7 mouse cellular contexts compared by ENCODE assay signal in the genomic region with DNA sequence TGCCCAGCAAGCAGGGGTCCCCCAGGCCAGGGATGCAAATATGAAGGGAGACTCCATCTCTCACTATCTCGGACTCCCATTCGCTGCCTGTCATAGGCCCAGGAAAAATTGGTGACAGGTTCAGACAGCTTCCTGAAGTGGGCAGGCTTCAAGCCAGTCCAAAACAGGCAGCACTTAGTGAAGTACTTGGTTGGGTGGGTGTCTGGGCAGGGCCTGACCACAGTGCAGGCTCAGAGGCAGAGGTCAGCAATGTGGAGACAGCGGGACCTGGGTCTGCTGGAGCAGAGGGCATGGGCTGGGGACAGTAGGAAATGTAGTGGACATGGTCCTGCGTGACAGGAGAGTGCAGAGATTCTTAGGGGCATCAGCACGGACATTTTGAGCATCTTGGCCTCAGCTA. TPM values are rescaled to one million over a fixed set of nuclear protein-coding genes. Genes with fewer than 3 reads are reported as not detected.
A peak's percentile ranks its signal among the peaks of the same experiment; 100 is the strongest.
DNase-seq lines count a peak whose midpoint lies in the region; ATAC-seq and TF ChIP-seq lines count a peak whose summit lies in the region.

No protein-coding gene starts in this region.

- 44% methylated on average over 5 of the region's 5 CpGs for WGBS in bone marrow, adult 2 months
- 84% methylated on average over 5 of the region's 5 CpGs for WGBS in hindbrain, embryonic 13.5 days

- H3K27ac ChIP-seq in bone marrow, adult 2 months (ENCODE audit: control insufficient read depth, insufficient read depth, low read depth, low read length, poor library complexity) = peak overlapping the region; percentile 44
- peak overlapping the region; percentile 45 for H3K27ac ChIP-seq in hindbrain, embryonic 13.5 days

- H3K9ac ChIP-seq in hindbrain, embryonic 13.5 days = peak overlapping the region; percentile 93

- no peaks in the 10 kb centered on the region for H3K27me3 ChIP-seq in C2C12 (ENCODE audit: control insufficient read depth, insufficient read depth, insufficient read length)
- H3K27me3 ChIP-seq in hindbrain, embryonic 13.5 days = peaks cover 12% of the 10 kb centered on the region

- peak overlapping the region; percentile 92 for H3ac ChIP-seq in C2C12 (ENCODE audit: control insufficient read depth, insufficient read length, low read depth)

- peak overlapping the region; percentile 100 for H3K4me2 ChIP-seq in hindbrain, embryonic 13.5 days

- TF ChIP-seq CTCF in C2C12 (IDR thresholded peaks at IDR 0.05; ENCODE audit: control insufficient read depth, insufficient read depth, insufficient read length) = no peak
- no peak for TF ChIP-seq CTCF in bone marrow, adult 2 months (IDR thresholded peaks at IDR 0.05; ENCODE audit: control insufficient read depth, insufficient read depth, low read length)

- peaks cover 62% of the 10 kb centered on the region for H3K79me2 ChIP-seq in C2C12 (ENCODE audit: control insufficient read depth, insufficient read depth)

- TF ChIP-seq POLR2A in bone marrow, adult 2 months (IDR thresholded peaks at IDR 0.05; ENCODE audit: borderline replicate concordance, control insufficient read depth, low read depth, low read length) = no peak

- H3K4me1 ChIP-seq in bone marrow, adult 2 months (ENCODE audit: control insufficient read depth, insufficient read depth, low read length) = peaks cover 2% of the 10 kb centered on the region; the same call in 1 of the 2 replicates
- peaks cover 64% of the 10 kb centered on the region for H3K4me1 ChIP-seq in hindbrain, embryonic 13.5 days (replicated peaks)

- no peak for ATAC-seq in hindbrain, embryonic 13.5 days (ENCODE audit: low FRiP score)

- no peak overlapping the region for H3K4me3 ChIP-seq in C2C12 (ENCODE audit: insufficient read depth, poor library complexity, severe bottlenecking)
- H3K4me3 ChIP-seq in bone marrow, adult 2 months (replicated peaks; ENCODE audit: control insufficient read depth, low read depth, low read length) = peak overlapping the region; percentile 84
- peak overlapping the region; percentile 95 for H3K4me3 ChIP-seq in hindbrain, embryonic 13.5 days

- H3K36me3 ChIP-seq in C2C12 (ENCODE audit: control insufficient read depth, insufficient read depth) = peaks cover 25% of the 10 kb centered on the region
- H3K36me3 ChIP-seq in hindbrain, embryonic 13.5 days = peaks cover 63% of the 10 kb centered on the region

- H3K79me3 ChIP-seq in C2C12 (ENCODE audit: low read depth) = peaks cover 45% of the 10 kb centered on the region

- no peaks in the 10 kb centered on the region for H3K9me3 ChIP-seq in hindbrain, embryonic 13.5 days

- DNase-seq in lung, postnatal 10 days = peak; percentile 36
- no peak for DNase-seq in ovary, postnatal 14 days (ENCODE audit: low spot score)
- no peak for DNase-seq in urinary bladder, postnatal 36 days (ENCODE audit: low spot score in 2 of 2)
- DNase-seq in cerebellum, postnatal 25 days = no peak

TF ChIP-seq in C2C12, 6 proteins besides CTCF, POLR2A, EP300 and RAD21:
- TF ChIP-seq MAX (IDR thresholded peaks at IDR 0.05) (no peak), USF1 (IDR thresholded peaks at IDR 0.05; ENCODE audit: low read depth) (no peak), MYOD1 (IDR thresholded peaks at IDR 0.05; ENCODE audit: control insufficient read depth, insufficient read length, low read depth) (no peak), MYOG (IDR thresholded peaks at IDR 0.05; ENCODE audit: control insufficient read depth, extremely low read depth, insufficient read length) (no peak), FOSL1 (IDR thresholded peaks at IDR 0.05; ENCODE audit: insufficient read depth, low read length, poor library complexity, severe bottlenecking) (no peak), CEBPB (IDR thresholded peaks at IDR 0.05; ENCODE audit: low read depth) (no peak)

RNA-seq across cellular contexts. Expression of a gene that starts 2.9 kb away (rescaled TPM):
- polyA plus RNA-seq in C2C12 (2012; fragmentation: generic; extraction: Trizol) = 28.0 TPM
- 43.5 and 99.7 TPM in 2 replicates for polyA plus RNA-seq in bone marrow, adult 2 months (2011; ENCODE audit: insufficient read depth, insufficient read length, low replicate concordance, missing spikeins)
- 21.3 and 24.4 TPM in 2 replicates for polyA plus RNA-seq in hindbrain, embryonic 13.5 days (2015; fragmentation: Nextera tagmentation; extraction: Ambion mirVana)

RNA-seq across cellular contexts. Expression of a gene that starts 3.1 kb away (rescaled TPM):
- polyA plus RNA-seq in C2C12 (2012; fragmentation: generic; extraction: Trizol) = 24.2 TPM
- polyA plus RNA-seq in bone marrow, adult 2 months (2011; ENCODE audit: insufficient read depth, insufficient read length, low replicate concordance, missing spikeins) = 26.8 and 60.5 TPM in 2 replicates
- polyA plus RNA-seq in hindbrain, embryonic 13.5 days (2015; fragmentation: Nextera tagmentation; extraction: Ambion mirVana) = 11.6 and 14.4 TPM in 2 replicates

RNA-seq across cellular contexts. Expression of a gene that starts 12.6 kb away (rescaled TPM):
- 0.19 TPM for polyA plus RNA-seq in C2C12 (2012; fragmentation: generic; extraction: Trizol)
- not detected in 2 replicates for polyA plus RNA-seq in bone marrow, adult 2 months (2011; ENCODE audit: insufficient read depth, insufficient read length, low replicate concordance, missing spikeins)
- polyA plus RNA-seq in hindbrain, embryonic 13.5 days (2015; fragmentation: Nextera tagmentation; extraction: Ambion mirVana) = 0.44 and 0.63 TPM in 2 replicates

RNA-seq across cellular contexts. Expression of a gene that starts 28.1 kb away (rescaled TPM):
- 22.9 TPM for polyA plus RNA-seq in C2C12 (2012; fragmentation: generic; extraction: Trizol)
- 72.2 and 101 TPM in 2 replicates for polyA plus RNA-seq in bone marrow, adult 2 months (2011; ENCODE audit: insufficient read depth, insufficient read length, low replicate concordance, missing spikeins)
- 15.0 and 15.4 TPM in 2 replicates for polyA plus RNA-seq in hindbrain, embryonic 13.5 days (2015; fragmentation: Nextera tagmentation; extraction: Ambion mirVana)

RNA-seq across cellular contexts. Expression of a gene that starts 34.5 kb away (rescaled TPM):
- polyA plus RNA-seq in C2C12 (2012; fragmentation: generic; extraction: Trizol) = 62.1 TPM
- 130 and 224 TPM in 2 replicates for polyA plus RNA-seq in bone marrow, adult 2 months (2011; ENCODE audit: insufficient read depth, insufficient read length, low replicate concordance, missing spikeins)
- 6.7 and 10.1 TPM in 2 replicates for polyA plus RNA-seq in hindbrain, embryonic 13.5 days (2015; fragmentation: Nextera tagmentation; extraction: Ambion mirVana)
